Mouse (Mus musculus) central nervous system, embryonic 18 days (tissue): Measurements from ENCODE around the gene Mrgprb8. TPM values are rescaled to one million over a fixed set of nuclear protein-coding genes. Genes with fewer than 3 reads are reported as not detected.

ENCODE experiments used
- polyA plus RNA-seq: library from polyadenylated mRNA; depleted of rRNA; stranded (reverse); fragments of >200 nt; gene quantifications from 2 replicates; pipeline ENCODE4 v1.2.3, GENCODE M21; 2012; rRNA removed

Gene Mrgprb8
- polyA plus RNA-seq: not detected in 2 replicates

GRCm38 (mm10) chr7:48388226-48388625 is at the start of gene Mrgprb8:
Gene Mrgprb8 (plus strand): TSS chr7:48388526.

Other genes starting within 250 kb of the Mrgprb8 start
- gene Mrgprb5, start 219.5 kb upstream of the Mrgprb8 start, polyA plus RNA-seq: not detected in 2 replicates
- not detected in 2 replicates for gene Mrgprb4, start 189.2 kb upstream of the Mrgprb8 start, polyA plus RNA-seq
- 0.01 TPM in 2 replicates for gene Mrgprb1, start 67.8 kb downstream of the Mrgprb8 start, polyA plus RNA-seq
- 0.01 TPM in 1 of 2 replicates, not detected in the other for gene Mrgprx2, start 110.8 kb downstream of the Mrgprb8 start, polyA plus RNA-seq
- gene Mrgprb2, start 169.6 kb downstream of the Mrgprb8 start, polyA plus RNA-seq: 0.03 TPM in 1 of 2 replicates, not detected in the other